Comparison of ENCODE assay signal across 8 mouse cellular contexts in the genomic region with DNA sequence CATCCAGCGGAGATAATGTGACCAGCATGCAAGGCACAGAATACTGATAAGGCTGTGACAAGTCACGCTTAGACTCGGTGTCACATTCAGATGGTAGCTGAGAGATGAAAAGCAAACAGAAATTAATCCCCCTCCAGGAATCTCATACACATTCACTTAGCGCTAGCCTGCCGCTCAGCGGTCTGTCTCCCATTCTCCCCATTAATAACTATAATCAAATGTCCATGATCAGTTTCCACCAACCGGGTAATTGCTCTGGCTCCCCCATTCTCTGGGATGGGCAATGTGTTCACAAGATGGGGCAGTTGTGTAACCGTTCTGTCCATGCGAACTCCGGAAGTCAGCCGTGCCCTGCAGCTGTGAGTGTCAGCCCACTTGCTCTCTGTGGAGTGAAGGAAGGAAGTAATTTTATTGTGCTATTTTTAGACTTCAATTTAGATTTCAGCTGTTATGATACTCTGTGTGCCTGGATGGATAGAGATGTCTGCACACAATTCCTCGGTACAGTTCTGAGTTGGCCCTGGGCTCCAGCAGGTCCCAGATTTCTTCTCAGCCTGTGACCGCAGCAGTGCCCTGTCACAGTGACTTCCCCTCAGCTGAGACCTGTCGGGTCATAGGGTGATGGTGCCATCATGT.
A peak's percentile ranks its signal among the peaks of the same experiment; 100 is the strongest.
DNase-seq lines count a peak whose midpoint lies in the region; ATAC-seq and TF ChIP-seq lines count a peak whose summit lies in the region.

No protein-coding gene starts in this region.

- H3K4me2 ChIP-seq in stomach, embryonic 14.5 days (replicated peaks; ENCODE audit: low read depth, low read length): no peak overlapping the region
- H3K4me2 ChIP-seq in stomach, postnatal 0 days (replicated peaks; ENCODE audit: low read depth): no peak overlapping the region
- H3K4me2 ChIP-seq in heart, embryonic 12.5 days: 0 out of 2 replicates have a peak overlapping the region, but pooled peaks have one; percentile 14
- no peak overlapping the region for H3K4me2 ChIP-seq in kidney, embryonic 14.5 days (replicated peaks; ENCODE audit: low read depth, low read length)

- peak overlapping the region; percentile 33; the same call in 1 of the 2 replicates for H3K27ac ChIP-seq in stomach, embryonic 14.5 days (ENCODE audit: low read length)
- H3K27ac ChIP-seq in stomach, postnatal 0 days (replicated peaks): no peak overlapping the region
- no peak overlapping the region for H3K27ac ChIP-seq in heart, embryonic 12.5 days (ENCODE audit: poor library complexity, severe bottlenecking)
- H3K27ac ChIP-seq in kidney, embryonic 14.5 days (ENCODE audit: low read depth, low read length): no peak overlapping the region

- H3K36me3 ChIP-seq in stomach, embryonic 14.5 days (ENCODE audit: control insufficient read depth, insufficient read depth, low read length): no peaks in the 10 kb centered on the region
- H3K36me3 ChIP-seq in stomach, postnatal 0 days (ENCODE audit: control insufficient read depth, insufficient read depth, low read length): no peaks in the 10 kb centered on the region
- H3K36me3 ChIP-seq in heart, embryonic 12.5 days: no peaks in the 10 kb centered on the region
- H3K36me3 ChIP-seq in kidney, embryonic 14.5 days (ENCODE audit: control insufficient read depth, insufficient read depth, low read length): no peaks in the 10 kb centered on the region

- no peak for TF ChIP-seq CTCF in stomach, postnatal 0 days (IDR thresholded peaks at IDR 0.05; ENCODE audit: low read depth)

- DNase-seq in stomach, postnatal 0 days (ENCODE audit: low spot score): no peak
- DNase-seq in thymus, postnatal 4 days: peak; percentile 36
- DNase-seq in frontal cortex, postnatal 14 days (ENCODE audit: low spot score in 2 of 2): no peak
- DNase-seq in embryo, embryonic 11 days: no peak

- no peak overlapping the region for H3K9ac ChIP-seq in stomach, embryonic 14.5 days (replicated peaks; ENCODE audit: low read depth, low read length)
- H3K9ac ChIP-seq in stomach, postnatal 0 days (ENCODE audit: low read length): no peak overlapping the region
- no peak overlapping the region for H3K9ac ChIP-seq in heart, embryonic 12.5 days
- no peak overlapping the region for H3K9ac ChIP-seq in kidney, embryonic 14.5 days (ENCODE audit: low read depth, low read length)

- ATAC-seq in stomach, embryonic 14.5 days (ENCODE audit: insufficient number of reproducible peaks, insufficient read depth, low FRiP score, low read depth): peak; percentile 24; the same call in 1 of the 2 replicates
- no peak for ATAC-seq in stomach, postnatal 0 days (ENCODE audit: low FRiP score, low TSS enrichment)
- no peak for ATAC-seq in heart, embryonic 12.5 days (ENCODE audit: insufficient number of reproducible peaks, low FRiP score)
- 0 out of 2 replicates have a peak, but pooled peaks have one; percentile 16 for ATAC-seq in kidney, embryonic 14.5 days (ENCODE audit: low FRiP score, low TSS enrichment)
- peak; percentile 82 for ATAC-seq in megakaryocyte progenitor cell, adult 5-6 weeks (replicated peaks; ENCODE audit: poor library complexity)

- no peak for TF ChIP-seq EP300 in stomach, postnatal 0 days (optimal IDR thresholded peaks at IDR 0.05)

- H3K27me3 ChIP-seq in stomach, embryonic 14.5 days (ENCODE audit: control insufficient read depth, insufficient read depth, low read length): no peaks in the 10 kb centered on the region
- H3K27me3 ChIP-seq in stomach, postnatal 0 days (ENCODE audit: control insufficient read depth, insufficient read depth, low read length): no peaks in the 10 kb centered on the region
- H3K27me3 ChIP-seq in heart, embryonic 12.5 days (replicated peaks): no peaks in the 10 kb centered on the region
- H3K27me3 ChIP-seq in kidney, embryonic 14.5 days (ENCODE audit: control insufficient read depth, insufficient read depth, low read length): no peaks in the 10 kb centered on the region

- WGBS in stomach, embryonic 14.5 days: 44% methylated on average over 14 of the region's 14 CpGs
- WGBS in stomach, postnatal 0 days: 36% methylated on average over 14 of the region's 14 CpGs
- 52% methylated on average over 14 of the region's 14 CpGs for WGBS in heart, embryonic 12.5 days
- WGBS in kidney, embryonic 14.5 days: 55% methylated on average over 14 of the region's 14 CpGs

- no peaks in the 10 kb centered on the region for H3K9me3 ChIP-seq in stomach, embryonic 14.5 days (ENCODE audit: control insufficient read depth, low read depth, low read length)
- H3K9me3 ChIP-seq in stomach, postnatal 0 days (ENCODE audit: control insufficient read depth, low read length): no peaks in the 10 kb centered on the region
- H3K9me3 ChIP-seq in heart, embryonic 12.5 days (replicated peaks): no peaks in the 10 kb centered on the region
- no peaks in the 10 kb centered on the region for H3K9me3 ChIP-seq in kidney, embryonic 14.5 days (ENCODE audit: control insufficient read depth, low read length)

- no peak overlapping the region for H3K4me3 ChIP-seq in stomach, embryonic 14.5 days (ENCODE audit: low read depth, low read length)
- no peak overlapping the region for H3K4me3 ChIP-seq in stomach, postnatal 0 days (ENCODE audit: low read depth, low read length)
- H3K4me3 ChIP-seq in heart, embryonic 12.5 days: no peak overlapping the region
- H3K4me3 ChIP-seq in kidney, embryonic 14.5 days (ENCODE audit: low read length): no peak overlapping the region

- H3K4me1 ChIP-seq in stomach, embryonic 14.5 days (ENCODE audit: control insufficient read depth, insufficient read depth, low read length): peaks cover 35% of the 10 kb centered on the region
- 0 out of 2 replicates have a peak, but pooled peaks cover 8% of the 10 kb centered on the region for H3K4me1 ChIP-seq in stomach, postnatal 0 days (replicated peaks; ENCODE audit: control insufficient read depth, insufficient read depth)
- H3K4me1 ChIP-seq in heart, embryonic 12.5 days (replicated peaks): peaks cover 47% of the 10 kb centered on the region
- peaks cover 33% of the 10 kb centered on the region for H3K4me1 ChIP-seq in kidney, embryonic 14.5 days (ENCODE audit: control insufficient read depth, insufficient read depth, low read length)

Comparison
In these comparisons a context has a peak if more than half of its experiments do, and no peak if none do; other contexts are left out.
1. ATAC-seq: peak in stomach, embryonic 14.5 days (single experiment), kidney, embryonic 14.5 days (single experiment) and megakaryocyte progenitor cell, adult 5-6 weeks (single experiment); none in stomach, postnatal 0 days (single experiment) and heart, embryonic 12.5 days (single experiment).